Mouse (Mus musculus): Measurements from ENCODE around the gene Fthl17d.
"Not testable (repeated sequence)": the region's sequence is repeated elsewhere in the genome, so short reads cannot be mapped to it uniquely, and the experiment has no call there.

Gene Fthl17d

GRCm38 (mm10) chrX:8986655-8987054, at the start of gene Fthl17d:
Gene Fthl17d, minus strand, starts transcription at chrX:8986755.
- not testable (repeated sequence) for DNase-seq

- not testable (repeated sequence) for DNase-seq
These were observed 46.6 kb upstream of the Fthl17d start, which contains the start of gene Fthl17e for GRCm38 (mm10) chrX:9033193-9033592. Gene Fthl17e, plus strand, starts transcription at chrX:9033493.

GRCm38 (mm10) chrX:9019481-9019880, 32.9 kb upstream of the Fthl17d start:
- no peak for DNase-seq

- no peak for DNase-seq
These were observed 29.5 kb upstream of the Fthl17d start for GRCm38 (mm10) chrX:9016079-9016478.

DNA sequence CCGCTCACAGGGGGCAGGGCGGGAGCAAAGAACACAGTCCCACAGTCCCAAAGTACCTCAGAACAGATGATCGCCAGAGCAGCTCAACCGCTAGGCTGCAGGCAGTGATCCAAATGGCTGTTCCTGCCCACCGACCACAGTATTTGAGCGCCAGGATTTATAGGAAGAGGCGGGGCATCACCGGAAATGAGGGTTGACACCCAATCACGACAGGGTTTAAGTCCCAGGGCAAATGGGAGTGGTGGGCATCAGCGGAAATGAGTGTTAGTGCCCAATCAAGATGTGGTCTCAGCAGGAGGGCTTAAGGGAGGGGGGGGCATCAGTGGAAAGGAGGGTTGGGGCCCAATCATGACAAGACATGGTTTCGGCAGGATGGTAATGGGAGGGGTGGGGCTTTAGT, 10.1 kb downstream of the Fthl17d start, which contains the start of gene Fthl17c:
Gene Fthl17c, minus strand, starts transcription at position 101 of the 400 bp plus-strand sequence.
- not testable (repeated sequence) for DNase-seq

- DNase-seq, result peak; percentile 8
These were observed 21.9 kb downstream of the Fthl17d start for GRCm38 (mm10) chrX:8964618-8965017.

- DNase-seq, result not testable (repeated sequence)
These were observed 23.7 kb downstream of the Fthl17d start, which contains the start of gene Fthl17b for GRCm38 (mm10) chrX:8962875-8963274. Gene Fthl17b, minus strand, starts transcription at chrX:8962975.

DNA sequence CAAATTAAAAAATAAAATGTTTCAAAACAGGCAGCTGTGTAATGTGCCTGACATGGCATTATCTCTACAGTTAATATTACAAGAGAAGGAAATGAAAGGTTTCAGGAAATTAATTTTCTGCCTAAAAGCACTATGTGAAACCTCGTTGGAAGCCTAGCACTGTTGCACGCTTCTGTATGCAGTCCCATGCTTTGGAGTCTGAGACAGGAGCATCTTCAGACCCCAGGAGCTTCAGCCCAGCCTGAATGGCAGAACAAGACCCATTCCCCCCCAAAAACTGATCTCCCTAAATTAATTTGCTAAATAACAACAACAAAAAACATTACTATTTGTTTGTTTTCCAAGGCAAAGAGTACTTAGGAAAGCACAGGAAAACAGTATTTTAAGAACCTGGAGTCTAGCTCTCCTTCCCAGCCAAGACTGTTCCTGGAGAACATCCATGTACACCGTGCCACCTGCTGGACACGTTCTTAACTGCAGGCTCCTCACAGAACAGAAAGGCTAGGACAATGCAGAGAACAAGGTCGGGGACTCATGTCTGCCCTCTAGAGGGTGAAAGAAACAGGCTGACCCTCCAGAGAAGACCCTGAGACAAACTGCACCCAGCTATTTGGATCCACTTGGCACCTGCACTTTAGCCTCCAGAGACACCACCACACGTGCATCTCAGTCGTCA, 38.3 kb downstream of the Fthl17d start:
- DNase-seq, result peak; percentile 88

- no peak for DNase-seq
These were observed 42.5 kb downstream of the Fthl17d start for GRCm38 (mm10) chrX:8944041-8944440.
